11 mouse cellular contexts compared by ENCODE assay signal in the genomic region with DNA sequence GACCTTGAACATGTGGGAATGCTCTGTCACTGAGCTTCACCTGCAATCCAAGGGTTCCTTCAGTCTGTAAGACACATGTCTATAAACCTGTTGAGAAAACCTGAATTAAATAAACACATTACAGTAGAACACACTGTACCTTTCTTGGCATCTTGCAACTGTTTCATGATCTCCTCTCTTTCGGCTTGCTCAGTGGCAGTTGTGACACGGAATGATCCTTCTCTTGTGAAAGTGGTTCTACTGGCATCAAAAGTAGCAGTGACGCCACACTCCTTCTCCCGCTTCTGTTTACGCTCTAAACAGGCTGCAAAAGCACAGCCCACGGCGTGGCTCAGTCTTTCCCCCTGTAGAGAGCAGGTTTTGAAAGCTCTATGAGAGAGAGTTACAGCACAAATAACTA. TPM values are rescaled to one million over a fixed set of nuclear protein-coding genes. Genes with fewer than 3 reads are reported as not detected.
"Had no signal": no experiment of that assay in that cellular context is flagged by ENCODE, and none has a peak within 500 bp of the region (broad histone marks: within the 10 kb centered on the region; RNA-seq: fewer than 3 reads in every experiment).

No protein-coding gene starts in this region.

- DNase-seq: lung, adult 18-20 months; lung, embryonic 14.5 days; lung, postnatal 10 days; lung, postnatal 4 days; midbrain, embryonic 14.5 days; right cerebral cortex, postnatal 14 days; thymus, adult 18-20 months; thymus, postnatal 14 days; thymus, postnatal 36 days had no signal

RNA-seq across cellular contexts. Expression of a gene that starts 40.2 kb away (rescaled TPM):
- total RNA-seq: megakaryocyte, adult 5-6 weeks; megakaryocyte-erythroid progenitor cell, adult 5-6 weeks had no signal
